Mouse (Mus musculus): ENCODE measurements around the gene Pex7. TPM values are rescaled to one million over a fixed set of nuclear protein-coding genes. Genes with fewer than 3 reads are reported as not detected.
A peak's percentile ranks its signal among the peaks of the same experiment; 100 is the strongest.

Gene Pex7
- polyA plus RNA-seq, 1 experiment from 2014 or later, result 44.5 TPM

GRCm38 (mm10) chr10:19913806-19914205 lies 6.3 kb upstream of the Pex7 start:
- H3K4me2 ChIP-seq (ENCODE audit: low read length), result no peak overlapping the region
- no peaks in the 10 kb centered on the region for H3K4me1 ChIP-seq (ENCODE audit: control insufficient read depth in 2 of 2, insufficient read depth in 2 of 2, low read length in 2 of 2)
- no peak overlapping the region for H3K9ac ChIP-seq (ENCODE audit: low read length)
- no peak overlapping the region for H3K27ac ChIP-seq (replicated peaks in 1 of 2; ENCODE audit: control insufficient read depth in 1 of 2, insufficient read depth in 1 of 2, low read depth in 2 of 2, low read length in 2 of 2)
- no peak for ATAC-seq (ENCODE audit: insufficient number of reproducible peaks, insufficient read depth, low FRiP score, low read depth)
- no peak overlapping the region for H3K4me3 ChIP-seq (ENCODE audit: control insufficient read depth in 1 of 2, insufficient read depth in 1 of 2, low read depth in 1 of 2, low read length in 2 of 2)
- H3K27me3 ChIP-seq (ENCODE audit: control insufficient read depth, insufficient read depth, low read length), result no peaks in the 10 kb centered on the region
- no peaks in the 10 kb centered on the region for H3K9me3 ChIP-seq (ENCODE audit: control insufficient read depth, low read length)
- WGBS, result 80% methylated on average over 4 of the region's 4 CpGs
- no peaks in the 10 kb centered on the region for H3K36me3 ChIP-seq (ENCODE audit: control insufficient read depth, insufficient read depth, low read length)

GRCm38 (mm10) chr10:19911583-19911982 lies 4.1 kb upstream of the Pex7 start:
- H3K4me2 ChIP-seq (ENCODE audit: low read length), result no peak overlapping the region
- no peaks in the 10 kb centered on the region; a peak in 1 of 4 replicates for H3K4me1 ChIP-seq (ENCODE audit: control insufficient read depth in 2 of 2, insufficient read depth in 2 of 2, low read length in 2 of 2)
- H3K27me3 ChIP-seq (ENCODE audit: control insufficient read depth, insufficient read depth, low read length), result no peaks in the 10 kb centered on the region
- 26% methylated on average over 1 of the region's 1 CpGs for WGBS
- no peaks in the 10 kb centered on the region for H3K9me3 ChIP-seq (ENCODE audit: control insufficient read depth, low read length)
- H3K27ac ChIP-seq (replicated peaks in 1 of 2; ENCODE audit: control insufficient read depth in 1 of 2, insufficient read depth in 1 of 2, low read depth in 2 of 2, low read length in 2 of 2), result no peak overlapping the region
- no peak overlapping the region for H3K9ac ChIP-seq (ENCODE audit: low read length)
- no peaks in the 10 kb centered on the region for H3K36me3 ChIP-seq (ENCODE audit: control insufficient read depth, insufficient read depth, low read length)
- no peak overlapping the region for H3K4me3 ChIP-seq (ENCODE audit: control insufficient read depth in 1 of 2, insufficient read depth in 1 of 2, low read depth in 1 of 2, low read length in 2 of 2)
- no peak for ATAC-seq (ENCODE audit: insufficient number of reproducible peaks, insufficient read depth, low FRiP score, low read depth)

- Histone ChIP-seq H3K27me3 (ENCODE audit: control insufficient read depth, insufficient read depth, low read length) (no peaks in the 10 kb centered on the region), H3K27ac (replicated peaks in 1 of 2; ENCODE audit: control insufficient read depth in 1 of 2, insufficient read depth in 1 of 2, low read depth in 2 of 2, low read length in 2 of 2) (no peak overlapping the region), H3K9ac (ENCODE audit: low read length) (no peak overlapping the region), H3K36me3 (ENCODE audit: control insufficient read depth, insufficient read depth, low read length) (no peaks in the 10 kb centered on the region), H3K4me3 (ENCODE audit: control insufficient read depth in 1 of 2, insufficient read depth in 1 of 2, low read depth in 1 of 2, low read length in 2 of 2) (no peak overlapping the region), H3K4me2 (ENCODE audit: low read length) (no peak overlapping the region), H3K9me3 (ENCODE audit: control insufficient read depth, low read length) (no peaks in the 10 kb centered on the region), H3K4me1 (ENCODE audit: control insufficient read depth in 2 of 2, insufficient read depth in 2 of 2, low read length in 2 of 2) (no peaks in the 10 kb centered on the region; a peak in 1 of 4 replicates)
- ATAC-seq (ENCODE audit: insufficient number of reproducible peaks, insufficient read depth, low FRiP score, low read depth), result no peak
- WGBS, result 71% methylated on average over 2 of the region's 2 CpGs
These were observed 3.0 kb upstream of the Pex7 start for GRCm38 (mm10) chr10:19910516-19910915.

- H3K4me1 ChIP-seq (ENCODE audit: control insufficient read depth in 2 of 2, insufficient read depth in 2 of 2, low read length in 2 of 2), result no peaks in the 10 kb centered on the region; a peak in 1 of 4 replicates
- H3K9ac ChIP-seq (ENCODE audit: low read length), result no peak overlapping the region
- H3K27me3 ChIP-seq (ENCODE audit: control insufficient read depth, insufficient read depth, low read length), result no peaks in the 10 kb centered on the region
- H3K36me3 ChIP-seq (ENCODE audit: control insufficient read depth, insufficient read depth, low read length), result 0 out of 2 replicates have a peak, but pooled peaks cover 13% of the 10 kb centered on the region
- ATAC-seq (ENCODE audit: insufficient number of reproducible peaks, insufficient read depth, low FRiP score, low read depth), result no peak
- 66% methylated on average over 2 of the region's 2 CpGs for WGBS
- no peak overlapping the region for H3K27ac ChIP-seq (replicated peaks in 1 of 2; ENCODE audit: control insufficient read depth in 1 of 2, insufficient read depth in 1 of 2, low read depth in 2 of 2, low read length in 2 of 2)
- no peaks in the 10 kb centered on the region for H3K9me3 ChIP-seq (ENCODE audit: control insufficient read depth, low read length)
- 0 out of 2 replicates have a peak overlapping the region, but pooled peaks have one; percentile 24 for H3K4me2 ChIP-seq (ENCODE audit: low read length)
- no peak overlapping the region for H3K4me3 ChIP-seq (ENCODE audit: control insufficient read depth in 1 of 2, insufficient read depth in 1 of 2, low read depth in 1 of 2, low read length in 2 of 2)
These were observed 587 bp upstream of the Pex7 start for GRCm38 (mm10) chr10:19908076-19908475.

GRCm38 (mm10) chr10:19904077-19904820 lies 3.2 kb downstream of the Pex7 start:
- H3K4me2 ChIP-seq (ENCODE audit: low read length), result no peak overlapping the region
- no peaks in the 10 kb centered on the region; a peak in 1 of 4 replicates for H3K4me1 ChIP-seq (ENCODE audit: control insufficient read depth in 2 of 2, insufficient read depth in 2 of 2, low read length in 2 of 2)
- no peaks in the 10 kb centered on the region for H3K27me3 ChIP-seq (ENCODE audit: control insufficient read depth, insufficient read depth, low read length)
- no peak overlapping the region for H3K27ac ChIP-seq (replicated peaks in 1 of 2; ENCODE audit: control insufficient read depth in 1 of 2, insufficient read depth in 1 of 2, low read depth in 2 of 2, low read length in 2 of 2)
- H3K4me3 ChIP-seq (ENCODE audit: control insufficient read depth in 1 of 2, insufficient read depth in 1 of 2, low read depth in 1 of 2, low read length in 2 of 2), result no peak overlapping the region
- H3K9ac ChIP-seq (ENCODE audit: low read length), result no peak overlapping the region
- no peak for ATAC-seq (ENCODE audit: insufficient number of reproducible peaks, insufficient read depth, low FRiP score, low read depth)
- 75% methylated on average over 13 of the region's 13 CpGs for WGBS
- H3K9me3 ChIP-seq (ENCODE audit: control insufficient read depth, low read length), result no peaks in the 10 kb centered on the region
- peaks cover 23% of the 10 kb centered on the region for H3K36me3 ChIP-seq (ENCODE audit: control insufficient read depth, insufficient read depth, low read length)

- Histone ChIP-seq H3K27me3 (ENCODE audit: control insufficient read depth, insufficient read depth, low read length) (no peaks in the 10 kb centered on the region), H3K27ac (replicated peaks in 1 of 2; ENCODE audit: control insufficient read depth in 1 of 2, insufficient read depth in 1 of 2, low read depth in 2 of 2, low read length in 2 of 2) (no peak overlapping the region), H3K4me3 (ENCODE audit: control insufficient read depth in 1 of 2, insufficient read depth in 1 of 2, low read depth in 1 of 2, low read length in 2 of 2) (no peak overlapping the region), H3K9me3 (ENCODE audit: control insufficient read depth, low read length) (no peaks in the 10 kb centered on the region), H3K9ac (ENCODE audit: low read length) (no peak overlapping the region), H3K4me2 (ENCODE audit: low read length) (no peak overlapping the region), H3K36me3 (ENCODE audit: control insufficient read depth, insufficient read depth, low read length) (peaks cover 26% of the 10 kb centered on the region), H3K4me1 (ENCODE audit: control insufficient read depth in 2 of 2, insufficient read depth in 2 of 2, low read length in 2 of 2) (no peaks in the 10 kb centered on the region; a peak in 1 of 4 replicates)
- 54% methylated on average over 7 of the region's 7 CpGs for WGBS
- no peak for ATAC-seq (ENCODE audit: insufficient number of reproducible peaks, insufficient read depth, low FRiP score, low read depth)
These were observed 5.5 kb downstream of the Pex7 start for GRCm38 (mm10) chr10:19901992-19902391.

GRCm38 (mm10) chr10:19900191-19900590 lies 7.3 kb downstream of the Pex7 start:
- no peak for ATAC-seq (ENCODE audit: insufficient number of reproducible peaks, insufficient read depth, low FRiP score, low read depth)
- no peak overlapping the region for H3K27ac ChIP-seq (replicated peaks in 1 of 2; ENCODE audit: control insufficient read depth in 1 of 2, insufficient read depth in 1 of 2, low read depth in 2 of 2, low read length in 2 of 2)
- no peak overlapping the region for H3K4me3 ChIP-seq (ENCODE audit: control insufficient read depth in 1 of 2, insufficient read depth in 1 of 2, low read depth in 1 of 2, low read length in 2 of 2)
- no peaks in the 10 kb centered on the region for H3K4me1 ChIP-seq (ENCODE audit: control insufficient read depth in 2 of 2, insufficient read depth in 2 of 2, low read length in 2 of 2)
- H3K36me3 ChIP-seq (ENCODE audit: control insufficient read depth, insufficient read depth, low read length), result peaks cover 31% of the 10 kb centered on the region
- no peaks in the 10 kb centered on the region for H3K27me3 ChIP-seq (ENCODE audit: control insufficient read depth, insufficient read depth, low read length)
- no peak overlapping the region for H3K9ac ChIP-seq (ENCODE audit: low read length)
- no peak overlapping the region for H3K4me2 ChIP-seq (ENCODE audit: low read length)
- 72% methylated on average over 2 of the region's 2 CpGs for WGBS
- no peaks in the 10 kb centered on the region for H3K9me3 ChIP-seq (ENCODE audit: control insufficient read depth, low read length)

GRCm38 (mm10) chr10:19893976-19894375 lies 13.5 kb downstream of the Pex7 start:
- no peak for ATAC-seq (ENCODE audit: insufficient number of reproducible peaks, insufficient read depth, low FRiP score, low read depth)
- no peaks in the 10 kb centered on the region for H3K9me3 ChIP-seq (ENCODE audit: control insufficient read depth, low read length)
- peaks cover 19% of the 10 kb centered on the region for H3K36me3 ChIP-seq (ENCODE audit: control insufficient read depth, insufficient read depth, low read length)
- WGBS, result 21% methylated on average over 4 of the region's 4 CpGs
- no peaks in the 10 kb centered on the region for H3K4me1 ChIP-seq (ENCODE audit: control insufficient read depth in 2 of 2, insufficient read depth in 2 of 2, low read length in 2 of 2)
- H3K4me3 ChIP-seq (ENCODE audit: control insufficient read depth in 1 of 2, insufficient read depth in 1 of 2, low read depth in 1 of 2, low read length in 2 of 2), result no peak overlapping the region
- H3K4me2 ChIP-seq (ENCODE audit: low read length), result no peak overlapping the region
- no peak overlapping the region for H3K27ac ChIP-seq (replicated peaks in 1 of 2; ENCODE audit: control insufficient read depth in 1 of 2, insufficient read depth in 1 of 2, low read depth in 2 of 2, low read length in 2 of 2)
- no peaks in the 10 kb centered on the region for H3K27me3 ChIP-seq (ENCODE audit: control insufficient read depth, insufficient read depth, low read length)
- no peak overlapping the region for H3K9ac ChIP-seq (ENCODE audit: low read length)

All from heart, embryonic 14.5 days (tissue).